Mouse (Mus musculus): Measurements from ENCODE around the gene Impdh1.

- no peak for TF ChIP-seq CTCF (IDR thresholded peaks at IDR 0.05; ENCODE audit: low read depth)
- TF ChIP-seq EP300 (IDR thresholded peaks at IDR 0.05; ENCODE audit: low read depth), result no peak
These were observed 15.7 kb downstream of the Impdh1 start for GRCm38 (mm10) chr6:29200496-29200895.
